Mouse (Mus musculus) megakaryocyte, embryonic 14.5 days (primary cell): ENCODE measurements around the gene 4930539E08Rik. TPM values are rescaled to one million over a fixed set of nuclear protein-coding genes. Genes with fewer than 3 reads are reported as not detected.

ENCODE experiments used
- H3K27me3 ChIP-seq: replicated peaks from 2 replicates; pipeline ENCODE3; 2012; ENCODE audit warnings: inconsistent platforms
- H3K36me3 ChIP-seq: replicated peaks from 2 replicates; pipeline ENCODE3; 2012; ENCODE audit warnings: low read length, inconsistent platforms, mixed read lengths
- H3K4me1 ChIP-seq: 2 replicates; pipeline ENCODE4 v1.6.1; 2012; ENCODE audit warnings: inconsistent platforms
- H3K4me3 ChIP-seq: replicated peaks from 2 replicates; pipeline ENCODE3; 2012; ENCODE audit warnings: moderate library complexity, mild to moderate bottlenecking, inconsistent platforms
- H3K9me3 ChIP-seq: 2 replicates; pipeline ENCODE4 v1.6.1; 2012; ENCODE audit warnings: inconsistent platforms
- FLI1 ChIP-seq: IDR thresholded peaks from 2 replicates; pipeline ENCODE4 v1.6.1; 2012; ENCODE audit warnings: low read length, inconsistent platforms, mixed read lengths
- GATA1 ChIP-seq: IDR thresholded peaks from 3 replicates; pipeline ENCODE4 v1.6.1; 2012; ENCODE audit warnings: mixed read lengths, low read length, inconsistent platforms, borderline replicate concordance
- polyA plus RNA-seq: library from polyadenylated mRNA; stranded (reverse); fragments of >175 nt; gene quantifications from 2 replicates; pipeline ENCODE4 v1.2.3, GENCODE M21; 2012; ENCODE audit warnings: low replicate concordance; ENCODE audit not compliant: insufficient read depth

Gene 4930539E08Rik
- polyA plus RNA-seq, 1 experiment: not detected

DNA sequence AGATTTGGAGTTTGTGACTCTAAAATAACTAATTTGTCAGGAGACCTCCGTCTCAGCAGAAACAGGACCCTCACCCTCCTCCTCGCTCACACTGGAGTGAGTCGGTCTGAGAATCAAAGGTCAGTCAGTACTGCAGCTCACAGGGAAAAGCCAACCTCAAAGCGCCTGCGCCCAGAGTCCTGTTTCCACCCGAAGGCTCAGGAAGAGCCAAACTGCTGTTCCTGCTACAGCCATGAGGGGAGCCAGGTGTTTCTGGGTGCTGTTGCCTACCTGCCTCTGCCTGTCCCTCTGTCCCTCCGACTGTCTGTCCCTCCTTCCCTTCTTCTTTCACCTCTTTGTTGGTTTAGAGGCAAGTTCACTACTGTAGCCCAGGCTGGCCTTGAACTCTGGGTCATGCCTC is 5.0 kb downstream of the 4930539E08Rik start:
- Histone ChIP-seq H3K4me1 (peaks cover 35% of the 10 kb centered on the region), H3K36me3 (no peaks in the 10 kb centered on the region), H3K9me3 (no peaks in the 10 kb centered on the region), H3K4me3 (no peak overlapping the region), H3K27me3 (peaks cover 46% of the 10 kb centered on the region)
- TF ChIP-seq GATA1 (no peak), FLI1 (no peak)

DNA sequence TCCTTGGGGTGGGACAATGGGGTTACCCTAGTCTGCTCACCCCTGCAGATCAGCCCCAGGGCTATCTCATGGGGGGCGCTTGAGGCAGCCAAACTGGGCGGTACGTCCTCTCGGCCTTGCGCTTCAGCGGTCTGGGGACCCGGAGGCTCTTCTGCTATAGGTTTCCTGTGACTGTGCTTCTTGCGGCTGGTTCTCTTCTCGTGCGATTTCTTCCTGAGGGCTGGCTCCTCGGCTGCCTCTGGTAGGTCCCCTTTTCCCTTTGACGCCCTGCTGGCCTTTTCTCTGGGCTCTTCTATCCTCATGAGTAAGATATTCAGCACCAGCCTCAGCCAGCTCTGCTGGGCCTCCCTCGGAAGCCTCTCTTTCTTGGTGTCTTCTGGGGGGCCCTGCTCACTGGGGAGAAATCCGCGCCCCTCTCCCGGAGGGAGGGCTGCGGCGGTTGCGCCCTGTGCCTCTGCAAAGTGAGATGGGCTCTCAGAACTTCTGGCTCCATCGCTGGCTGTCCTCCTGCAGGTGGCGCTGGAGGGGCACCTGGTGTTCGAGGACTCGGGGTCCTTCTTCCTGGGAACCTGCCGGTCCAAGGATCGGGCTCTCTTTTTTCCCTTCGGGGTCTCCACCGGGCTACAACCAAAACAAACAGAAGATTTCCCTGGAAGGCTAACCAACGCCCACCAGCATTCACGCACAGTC is 5.7 kb downstream of the 4930539E08Rik start:
- TF ChIP-seq GATA1 (no peak), FLI1 (no peak)
- H3K4me3 ChIP-seq: peak overlapping the region; percentile 80
- peaks cover 43% of the 10 kb centered on the region for H3K27me3 ChIP-seq
- H3K9me3 ChIP-seq: no peaks in the 10 kb centered on the region
- no peaks in the 10 kb centered on the region for H3K36me3 ChIP-seq
- H3K4me1 ChIP-seq: peaks cover 38% of the 10 kb centered on the region

DNA sequence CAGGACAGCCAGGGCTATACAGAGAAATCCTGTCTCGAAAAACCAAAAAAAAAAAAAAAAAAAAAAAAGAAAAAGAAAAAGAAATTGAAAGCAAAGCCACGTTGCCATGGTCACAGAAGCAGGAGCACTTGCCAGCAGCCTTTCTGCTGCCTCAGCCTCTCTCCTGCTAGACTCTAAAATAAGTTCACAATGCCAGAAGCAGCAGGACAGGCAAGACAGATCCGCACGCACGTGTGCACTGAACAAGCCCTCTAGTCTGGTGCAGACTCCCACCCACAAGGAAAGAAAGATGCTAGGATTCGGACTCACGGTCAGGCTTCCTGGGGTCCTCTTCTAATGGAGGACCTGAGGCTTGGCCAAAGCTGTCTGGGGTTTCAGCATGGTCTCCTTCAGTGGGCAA is 7.2 kb downstream of the 4930539E08Rik start:
- H3K27me3 ChIP-seq: peaks cover 39% of the 10 kb centered on the region
- TF ChIP-seq FLI1 (no peak), GATA1 (no peak)

GRCm38 (mm10) chr17:28905377-28905916 is 9.7 kb downstream of the 4930539E08Rik start:
- peaks cover 5% of the 10 kb centered on the region; the same call in 1 of the 2 replicates for H3K9me3 ChIP-seq
- H3K36me3 ChIP-seq: no peaks in the 10 kb centered on the region
- peaks cover 40% of the 10 kb centered on the region for H3K4me1 ChIP-seq
- no peak overlapping the region for H3K4me3 ChIP-seq
- TF ChIP-seq FLI1 (no peak), GATA1 (no peak)
- H3K27me3 ChIP-seq: peaks cover 31% of the 10 kb centered on the region

More for the DNA sequence above, 7.2 kb downstream of the 4930539E08Rik start:
- Histone ChIP-seq H3K4me3 (no peak overlapping the region), H3K36me3 (no peaks in the 10 kb centered on the region), H3K9me3 (no peaks in the 10 kb centered on the region), H3K4me1 (peaks cover 40% of the 10 kb centered on the region)

DNA sequence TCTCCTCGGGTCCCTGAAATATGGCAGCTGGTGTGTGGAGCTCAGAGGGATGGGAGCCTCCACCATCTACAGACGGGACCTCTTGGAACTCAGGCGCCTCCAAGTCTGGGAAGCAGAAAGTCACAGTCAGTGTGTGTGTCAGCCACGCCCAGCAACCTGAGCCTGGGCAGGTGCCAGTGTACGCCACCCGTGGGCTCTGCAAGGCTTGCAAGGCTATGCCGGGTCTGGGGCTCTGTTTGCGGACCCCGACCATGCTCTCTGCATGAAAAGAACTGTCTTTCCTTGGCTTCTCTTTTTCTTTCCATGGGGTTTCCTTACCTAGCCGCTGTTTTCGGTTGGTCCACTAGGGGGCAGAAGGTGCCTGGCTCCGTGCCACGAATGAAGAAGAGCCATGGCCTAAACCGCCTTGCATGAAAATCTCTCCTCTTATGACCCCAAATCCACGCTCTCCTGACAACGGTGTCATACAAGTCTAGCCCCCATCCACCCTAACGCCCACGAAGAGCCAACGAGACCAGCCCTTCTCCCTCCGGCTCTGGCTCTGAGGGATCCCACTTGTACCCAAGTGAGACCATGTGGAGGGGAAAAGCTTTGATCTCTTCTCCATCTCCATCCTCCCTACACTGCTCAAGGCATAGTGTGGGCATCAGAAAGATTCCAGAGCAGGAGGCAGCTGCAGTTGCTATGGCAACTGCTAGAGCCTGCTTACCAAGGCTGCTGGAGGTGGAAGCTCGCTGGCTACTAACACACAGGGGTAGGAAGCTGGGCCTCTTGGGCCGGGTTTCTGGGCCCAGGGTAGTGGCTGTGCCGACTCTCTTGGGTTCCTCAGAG is 10.4 kb downstream of the 4930539E08Rik start:
- H3K4me3 ChIP-seq: no peak overlapping the region
- peaks cover 33% of the 10 kb centered on the region for H3K4me1 ChIP-seq
- TF ChIP-seq GATA1: no peak
- TF ChIP-seq FLI1: no peak
- peaks cover 5% of the 10 kb centered on the region; the same call in 1 of the 2 replicates for H3K9me3 ChIP-seq
- H3K27me3 ChIP-seq: peaks cover 28% of the 10 kb centered on the region
- no peaks in the 10 kb centered on the region for H3K36me3 ChIP-seq

GRCm38 (mm10) chr17:28901559-28901958 is 13.6 kb downstream of the 4930539E08Rik start:
- Histone ChIP-seq H3K36me3 (no peaks in the 10 kb centered on the region), H3K9me3 (peaks cover 5% of the 10 kb centered on the region; the same call in 1 of the 2 replicates), H3K4me1 (peaks cover 15% of the 10 kb centered on the region), H3K4me3 (no peak overlapping the region), H3K27me3 (peaks cover 22% of the 10 kb centered on the region)
- TF ChIP-seq FLI1 (no peak), GATA1 (no peak)

- Histone ChIP-seq H3K4me1 (peaks cover 14% of the 10 kb centered on the region), H3K4me3 (no peak overlapping the region), H3K27me3 (peaks cover 21% of the 10 kb centered on the region), H3K9me3 (peaks cover 10% of the 10 kb centered on the region), H3K36me3 (no peaks in the 10 kb centered on the region)
- TF ChIP-seq GATA1: no peak
- TF ChIP-seq FLI1: no peak
These were observed 15.7 kb downstream of the 4930539E08Rik start for GRCm38 (mm10) chr17:28899427-28899826.

DNA sequence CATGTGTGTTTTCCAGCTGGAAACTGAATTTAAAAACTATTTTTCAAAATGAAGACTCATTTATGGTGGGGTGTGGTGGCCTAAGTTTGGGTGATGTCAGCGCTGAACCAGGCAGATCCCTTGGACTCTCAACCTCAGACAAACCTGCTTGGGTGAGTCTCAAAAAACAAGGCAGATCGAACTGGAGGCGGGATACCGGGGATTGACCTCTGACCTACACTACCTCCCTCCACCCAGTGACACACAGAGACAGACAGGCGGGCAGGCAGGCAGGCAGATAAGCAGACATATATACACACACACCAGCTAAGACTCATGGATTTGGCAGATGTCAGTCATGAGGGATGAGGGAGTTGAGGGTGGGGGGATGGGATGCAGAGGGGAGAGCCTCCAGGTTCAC is 16.9 kb downstream of the 4930539E08Rik start:
- Histone ChIP-seq H3K4me1 (peaks cover 17% of the 10 kb centered on the region), H3K36me3 (no peaks in the 10 kb centered on the region), H3K4me3 (no peak overlapping the region), H3K27me3 (peaks cover 26% of the 10 kb centered on the region), H3K9me3 (peaks cover 16% of the 10 kb centered on the region)
- TF ChIP-seq FLI1 (no peak), GATA1 (no peak)

- peaks cover 17% of the 10 kb centered on the region for H3K4me1 ChIP-seq
- peaks cover 19% of the 10 kb centered on the region for H3K9me3 ChIP-seq
- TF ChIP-seq FLI1: no peak
- TF ChIP-seq GATA1: no peak
- no peaks in the 10 kb centered on the region for H3K36me3 ChIP-seq
- peaks cover 26% of the 10 kb centered on the region for H3K27me3 ChIP-seq
- H3K4me3 ChIP-seq: no peak overlapping the region
These were observed 17.3 kb downstream of the 4930539E08Rik start for GRCm38 (mm10) chr17:28897817-28898216.
